Mouse (Mus musculus) G1E (cell line): ENCODE data around the gene Ilkap. TPM values are rescaled to one million over a fixed set of nuclear protein-coding genes. Genes with fewer than 3 reads are reported as not detected.

ENCODE experiments used
- ATAC-seq: 2 replicates; pipeline ENCODE4 v1.8.0; 2016; ENCODE audit warnings: mild to moderate bottlenecking; ENCODE audit not compliant: insufficient number of reproducible peaks, poor library complexity, low FRiP score, severe bottlenecking; ENCODE audit errors: extremely low read depth
- DNase-seq: peaks from one replicate; pipeline ENCODE4 v3.0.0; 2012; ENCODE audit warnings: low spot score
- H3K27me3 ChIP-seq: 2 replicates; pipeline ENCODE4 v1.6.1; 2012; ENCODE audit warnings: mild to moderate bottlenecking, low read length, inconsistent platforms; ENCODE audit not compliant: insufficient read depth
- H3K36me3 ChIP-seq: replicated peaks from 2 replicates; pipeline ENCODE3; 2012; ENCODE audit warnings: mild to moderate bottlenecking, inconsistent platforms
- H3K4me1 ChIP-seq: 2 replicates; pipeline ENCODE4 v1.6.1; 2012; ENCODE audit warnings: low read depth, low read length, inconsistent platforms, mixed read lengths; ENCODE audit not compliant: insufficient read depth
- H3K4me3 ChIP-seq: 2 replicates; pipeline ENCODE4 v1.5.1; 2012; ENCODE audit warnings: low read depth, mild to moderate bottlenecking, inconsistent platforms, low read length, moderate library complexity, mixed read lengths
- H3K9me3 ChIP-seq: replicated peaks from 2 replicates; pipeline ENCODE4 v1.6.1; 2012; ENCODE audit warnings: inconsistent platforms
- CTCF ChIP-seq: IDR thresholded peaks from 2 replicates; pipeline ENCODE4 v1.5.1; 2012; ENCODE audit warnings: low read depth, low read length, inconsistent platforms, mixed read lengths
- GATA1 ChIP-seq: IDR thresholded peaks from 2 replicates; pipeline ENCODE4 v1.6.1; 2012; ENCODE audit warnings: borderline replicate concordance, low read length, inconsistent platforms, mixed read lengths
- GATA2 ChIP-seq: IDR thresholded peaks from 2 replicates; pipeline ENCODE4 v1.6.1; 2012; ENCODE audit warnings: low read depth, low read length, inconsistent platforms, borderline replicate concordance
- POLR2AphosphoS5 ChIP-seq: IDR thresholded peaks from 2 replicates; pipeline ENCODE4 v1.6.1; 2012; ENCODE audit warnings: low read depth, low read length, inconsistent platforms; ENCODE audit not compliant: insufficient replicate concordance
- TAL1 ChIP-seq: conservative IDR thresholded peaks from 2 replicates; pipeline ENCODE4 v1.6.1; 2012; ENCODE audit warnings: low read depth, low read length, inconsistent platforms, mixed read lengths
- polyA plus RNA-seq: library from polyadenylated mRNA; stranded (reverse); fragments of >175 nt; gene quantifications from 2 replicates; pipeline ENCODE4 v1.2.3, GENCODE M21; 2012
- total RNA-seq, 2 experiments: library from RNA; stranded (forward) in 1 of 2; stranded (reverse) in 1 of 2; fragments of 200-1000 nt in 1 of 2; fragments of >200 nt in 1 of 2; fragmentation: Nextera tagmentation in 1 of 2; gene quantifications; 2 replicates each; pipeline ENCODE4 v1.2.3; 2014 to 2017

Gene Ilkap
- total and polyA plus RNA-seq, 3 experiments = 76.8 to 194 (median 86.6) TPM

DNA sequence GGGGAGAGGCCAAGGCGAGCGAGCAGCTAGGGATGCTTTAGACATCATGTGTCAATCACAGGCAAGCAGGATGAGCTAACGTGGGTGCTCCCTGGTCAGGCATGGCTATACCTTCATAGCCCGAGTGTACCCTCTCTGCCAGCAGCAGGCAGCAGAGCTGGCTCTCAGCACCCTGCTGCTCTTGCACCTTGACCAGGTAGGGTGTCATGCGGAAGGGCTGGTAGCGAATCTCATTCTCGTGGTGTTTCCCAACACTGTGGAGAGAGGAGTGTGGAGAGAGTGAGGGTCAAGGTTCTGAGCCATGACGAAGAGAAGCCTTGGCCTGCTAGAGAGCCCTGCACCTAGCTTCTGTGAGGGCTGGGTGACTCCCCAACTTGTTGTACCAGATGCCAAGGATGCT lies 41.2 kb upstream of the Ilkap start:
- no peak for TF ChIP-seq CTCF
- TF ChIP-seq GATA1 = no peak
- no peak for TF ChIP-seq TAL1
- TF ChIP-seq POLR2AphosphoS5 = no peak
- TF ChIP-seq GATA2 = no peak
- H3K9me3 ChIP-seq = no peaks in the 10 kb centered on the region
- no peaks in the 10 kb centered on the region for H3K27me3 ChIP-seq
- H3K36me3 ChIP-seq = peaks cover 96% of the 10 kb centered on the region
- no peak for DNase-seq
- peaks cover 4% of the 10 kb centered on the region; the same call in 1 of the 2 replicates for H3K4me1 ChIP-seq
- ATAC-seq = no peak
- H3K4me3 ChIP-seq = no peak overlapping the region

DNA sequence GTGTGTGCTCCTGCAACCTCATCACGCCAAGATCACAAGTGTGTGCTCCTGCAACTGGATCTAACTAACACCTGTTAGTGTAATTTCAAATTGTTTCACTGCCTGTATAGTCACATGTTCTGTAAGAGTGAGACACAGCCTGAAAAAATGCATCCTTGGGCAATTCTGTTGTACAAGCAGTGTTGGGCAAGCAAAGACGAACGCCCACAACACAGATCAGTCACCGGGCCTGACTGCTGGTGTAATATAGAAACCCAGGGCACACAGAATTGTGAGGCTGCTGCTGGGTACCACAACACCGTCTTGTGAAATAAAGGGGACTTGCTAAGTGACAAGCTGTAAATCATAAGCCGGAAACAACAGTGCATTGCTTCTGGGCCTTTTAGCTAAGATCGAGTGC lies 39.0 kb upstream of the Ilkap start:
- DNase-seq (no peak), ATAC-seq (no peak)
- no peaks in the 10 kb centered on the region for H3K9me3 ChIP-seq
- H3K4me3 ChIP-seq = no peak overlapping the region
- no peaks in the 10 kb centered on the region for H3K27me3 ChIP-seq
- peaks cover 96% of the 10 kb centered on the region for H3K36me3 ChIP-seq
- TF ChIP-seq GATA2 = no peak
- TF ChIP-seq CTCF = no peak
- TF ChIP-seq GATA1 = no peak
- TF ChIP-seq TAL1 = no peak
- no peak for TF ChIP-seq POLR2AphosphoS5
- peaks cover 4% of the 10 kb centered on the region; the same call in 1 of the 2 replicates for H3K4me1 ChIP-seq

GRCm38 (mm10) chr1:91437083-91437400 lies 38.4 kb upstream of the Ilkap start:
- TF ChIP-seq GATA1 = no peak
- TF ChIP-seq GATA2 = no peak
- no peak for TF ChIP-seq POLR2AphosphoS5
- TF ChIP-seq CTCF = no peak
- TF ChIP-seq TAL1 = no peak
- peaks cover 96% of the 10 kb centered on the region for H3K36me3 ChIP-seq
- DNase-seq (no peak), ATAC-seq (no peak)
- no peaks in the 10 kb centered on the region for H3K9me3 ChIP-seq
- peaks cover 4% of the 10 kb centered on the region; the same call in 1 of the 2 replicates for H3K4me1 ChIP-seq
- no peak overlapping the region for H3K4me3 ChIP-seq
- H3K27me3 ChIP-seq = no peaks in the 10 kb centered on the region

DNA sequence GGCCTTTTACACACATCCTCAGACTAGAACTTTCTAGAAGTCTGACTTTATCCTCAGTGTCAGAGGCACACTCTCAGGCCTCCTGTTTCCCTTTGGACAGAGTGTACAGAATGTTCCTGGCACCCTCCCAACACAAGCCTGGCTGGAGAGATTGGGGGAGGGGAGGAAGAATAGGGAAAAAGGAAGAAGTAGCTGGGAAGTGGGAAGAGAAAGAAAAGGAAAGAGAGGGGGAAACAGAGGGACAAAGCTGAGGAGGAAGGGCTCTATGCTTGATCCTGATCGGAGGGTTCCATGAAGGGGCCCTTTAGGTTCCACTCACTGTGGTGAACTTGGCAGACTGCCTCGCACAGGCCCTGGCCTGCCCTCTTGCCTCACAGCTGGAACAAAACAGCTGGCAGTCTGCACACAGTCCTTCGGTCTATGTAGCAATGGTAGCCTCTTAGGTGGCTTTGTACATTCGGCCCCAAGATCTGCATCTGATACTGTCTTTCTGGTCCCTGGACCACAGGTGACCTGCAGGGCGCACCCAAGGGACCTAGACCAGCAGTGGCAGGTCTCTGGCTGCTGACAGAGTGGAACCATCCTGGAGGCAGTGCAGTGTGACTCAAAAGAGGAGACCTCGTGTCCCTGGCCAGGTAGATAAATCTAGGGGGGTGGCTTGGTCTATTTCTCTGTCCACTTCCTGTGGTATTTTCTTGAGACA lies 37.9 kb upstream of the Ilkap start:
- no peak for TF ChIP-seq CTCF
- no peak for TF ChIP-seq POLR2AphosphoS5
- no peak for TF ChIP-seq GATA2
- TF ChIP-seq GATA1 = no peak
- TF ChIP-seq TAL1 = no peak
- DNase-seq (no peak), ATAC-seq (no peak)
- peaks cover 4% of the 10 kb centered on the region; the same call in 1 of the 2 replicates for H3K4me1 ChIP-seq
- H3K36me3 ChIP-seq = peaks cover 96% of the 10 kb centered on the region
- H3K4me3 ChIP-seq = no peak overlapping the region
- no peaks in the 10 kb centered on the region for H3K27me3 ChIP-seq
- no peaks in the 10 kb centered on the region for H3K9me3 ChIP-seq

DNA sequence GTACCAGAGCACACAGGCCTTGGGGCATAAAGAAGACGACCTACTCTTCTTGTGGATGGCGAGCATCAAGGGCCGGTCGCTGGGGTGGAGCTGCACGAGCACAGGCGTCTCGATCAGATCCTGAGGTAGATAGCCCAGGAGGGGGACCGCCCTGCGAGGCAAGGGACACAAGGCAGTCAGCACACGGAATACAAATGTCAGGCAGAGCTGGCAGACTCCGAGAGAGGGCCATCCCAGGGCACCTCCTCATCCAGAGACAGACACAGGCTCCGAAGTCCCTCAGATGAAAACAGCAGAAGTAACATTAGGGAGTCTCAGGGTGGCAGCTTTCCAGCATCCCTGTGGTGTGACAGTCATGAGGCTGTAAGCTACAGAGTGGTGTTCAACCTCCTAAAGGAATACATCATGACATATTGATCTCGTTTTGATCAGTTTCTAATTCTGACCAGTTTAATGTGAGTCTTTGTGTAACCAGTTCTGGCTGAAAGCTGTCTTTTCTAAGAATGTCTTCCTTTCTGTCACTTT lies 37.1 kb upstream of the Ilkap start:
- Histone ChIP-seq H3K4me1 (peaks cover 4% of the 10 kb centered on the region; the same call in 1 of the 2 replicates), H3K36me3 (peaks cover 96% of the 10 kb centered on the region), H3K27me3 (no peaks in the 10 kb centered on the region), H3K9me3 (no peaks in the 10 kb centered on the region), H3K4me3 (no peak overlapping the region)
- no peak for ATAC-seq
- TF ChIP-seq POLR2AphosphoS5 = no peak
- TF ChIP-seq GATA1 = no peak
- no peak for DNase-seq

DNA sequence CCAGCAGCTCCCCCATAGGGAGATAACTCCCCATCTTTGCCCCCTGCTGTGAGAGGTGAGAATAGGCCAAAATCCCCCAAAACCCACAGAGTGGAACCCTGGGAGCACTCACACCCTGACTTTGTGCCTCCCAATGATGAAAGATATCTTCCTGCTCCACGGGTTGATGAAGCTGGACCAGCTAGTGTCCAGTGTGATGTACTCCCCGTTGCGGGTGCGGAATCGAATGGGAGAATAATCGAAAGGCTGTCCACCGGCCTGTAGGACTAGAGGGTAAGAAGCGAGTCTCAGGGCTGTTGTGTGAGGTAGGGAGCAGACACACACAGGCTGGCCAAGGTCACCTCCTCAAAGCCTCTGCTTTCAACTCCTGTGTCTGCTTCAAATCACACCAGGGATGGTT lies 36.3 kb upstream of the Ilkap start:
- no peak for TF ChIP-seq CTCF
- TF ChIP-seq GATA1 = no peak
- no peak for TF ChIP-seq GATA2
- TF ChIP-seq TAL1 = no peak
- TF ChIP-seq POLR2AphosphoS5 = no peak
- H3K4me1 ChIP-seq = peaks cover 4% of the 10 kb centered on the region; the same call in 1 of the 2 replicates
- peaks cover 96% of the 10 kb centered on the region for H3K36me3 ChIP-seq
- no peak overlapping the region for H3K4me3 ChIP-seq
- ATAC-seq (no peak), DNase-seq (no peak)
- no peaks in the 10 kb centered on the region for H3K27me3 ChIP-seq
- no peaks in the 10 kb centered on the region for H3K9me3 ChIP-seq
